Mouse (Mus musculus) hindbrain, postnatal 0 days (tissue): Measurements from ENCODE around the gene Syt5. TPM values are rescaled to one million over a fixed set of nuclear protein-coding genes. Genes with fewer than 3 reads are reported as not detected.
A peak's percentile ranks its signal among the peaks of the same experiment; 100 is the strongest.

Experiments used
- ATAC-seq: fragments of 200-750 bp; cut with Nextera tagmentation; 2 replicates; pipeline ENCODE4 v1.8.0; 2017; ENCODE audit warnings: mild to moderate bottlenecking, moderate TSS enrichment, moderate library complexity
- DNase-seq: peaks from one replicate; pipeline ENCODE4 v3.0.0-alpha.2; 2015; ENCODE audit warnings: low spot score
- H3K27ac ChIP-seq: fragments of 300-500 bp; sonication (generic); 2 replicates; pipeline ENCODE4 v1.5.1; 2014; ENCODE audit warnings: mild to moderate bottlenecking
- H3K27me3 ChIP-seq: fragments of 300-500 bp; sonication (generic); 2 replicates; pipeline ENCODE4 v1.6.1; 2014; ENCODE audit warnings: low read length, mixed read lengths; ENCODE audit not compliant: insufficient read depth
- H3K36me3 ChIP-seq: fragments of 300-500 bp; sonication (generic); 2 replicates; pipeline ENCODE4 v1.6.1; 2014; ENCODE audit warnings: low read length, mixed read lengths; ENCODE audit not compliant: insufficient read depth
- H3K4me1 ChIP-seq: fragments of 300-500 bp; sonication (generic); 2 replicates; pipeline ENCODE4 v1.6.1; 2014; ENCODE audit warnings: antibody characterized with exemption, low read length, mixed read lengths; ENCODE audit not compliant: insufficient read depth
- H3K4me2 ChIP-seq: fragments of 300-500 bp; sonication (generic); 2 replicates; pipeline ENCODE4 v1.6.1; 2014; ENCODE audit warnings: low read depth, mild to moderate bottlenecking, low read length, moderate library complexity, mixed read lengths
- H3K4me3 ChIP-seq: fragments of 300-500 bp; sonication (generic); 2 replicates; pipeline ENCODE4 v1.5.1; 2014; ENCODE audit warnings: low read length
- H3K9ac ChIP-seq: fragments of 300-500 bp; sonication (generic); replicated peaks from 2 replicates; pipeline ENCODE4 v1.6.1; 2014; ENCODE audit warnings: mild to moderate bottlenecking, low read length, moderate library complexity, mixed read lengths
- H3K9me3 ChIP-seq: fragments of 300-500 bp; sonication (generic); 2 replicates; pipeline ENCODE4 v1.6.1; 2016; ENCODE audit warnings: low read length, mixed read lengths
- CTCF ChIP-seq: IDR thresholded peaks from 2 replicates; pipeline ENCODE4 v1.5.1; 2016; ENCODE audit warnings: antibody characterized with exemption, control low read depth, low read depth
- WGBS: fragments of 180-500 bp; shearing (Covaris S2); extraction: QIAGEN DNeasy Blood & Tissue Kit; methylation state at CpG from one replicate; pipeline ENCODE4 v1.1.7; 2014; 5-methylcytosine and 5-hydroxymethylcytosine counted together
- polyA plus RNA-seq: library from polyadenylated mRNA; unstranded; fragments of >200 nt; fragmentation: Nextera tagmentation; extraction: Ambion mirVana; gene quantifications from 2 replicates; pipeline ENCODE4 v1.2.1, GENCODE M21; 2015
- total RNA-seq: library from RNA; depleted of rRNA; stranded (reverse); fragments of >200 nt; gene quantifications from 2 replicates; pipeline ENCODE4 v1.2.3, GENCODE M21; 2014

Gene Syt5
- total and polyA plus RNA-seq, 2 experiments from 2014 or later: 83.7 to 103 TPM

DNA sequence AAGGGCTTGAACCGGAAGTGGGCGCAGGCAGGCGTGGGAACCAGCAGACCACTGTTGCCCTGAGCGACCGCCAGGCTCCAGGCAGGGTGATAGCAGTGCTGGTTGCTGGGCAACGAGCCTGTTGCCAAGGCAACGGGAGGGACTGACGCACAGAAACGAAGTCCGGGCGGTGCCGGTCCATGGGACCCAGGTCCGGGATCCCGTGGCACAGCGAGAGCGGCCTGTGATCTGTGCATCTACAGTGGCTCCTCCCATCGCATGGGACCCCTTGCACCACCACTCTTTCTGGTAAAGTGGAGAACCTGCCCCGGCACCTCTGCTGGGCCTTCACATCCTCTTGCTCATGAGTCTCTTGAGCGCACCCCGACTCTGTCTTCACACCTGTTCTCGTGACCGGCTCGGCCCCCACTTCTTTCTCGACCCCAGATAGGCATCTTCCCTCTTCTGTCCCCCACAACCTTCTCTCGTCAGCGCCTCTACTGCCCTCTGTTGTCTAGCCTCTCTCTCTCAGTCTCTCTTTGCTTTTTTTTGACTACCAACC is 680 bp downstream of the Syt5 start:
- H3K9me3 ChIP-seq: no peaks in the 10 kb centered on the region
- peak overlapping the region; percentile 74 for H3K4me2 ChIP-seq
- H3K4me1 ChIP-seq: peaks cover 5% of the 10 kb centered on the region; the same call in 1 of the 2 replicates
- H3K4me3 ChIP-seq: peak overlapping the region; percentile 41
- TF ChIP-seq CTCF: peak; percentile 43
- no peaks in the 10 kb centered on the region for H3K27me3 ChIP-seq
- WGBS: under 1% methylated on average over 26 of the region's 26 CpGs
- ATAC-seq (peak; percentile 94), DNase-seq (peak; percentile 96)
- peak overlapping the region; percentile 86 for H3K27ac ChIP-seq
- H3K9ac ChIP-seq: peak overlapping the region; percentile 53
- H3K36me3 ChIP-seq: 0 out of 2 replicates have a peak, but pooled peaks cover 3% of the 10 kb centered on the region

DNA sequence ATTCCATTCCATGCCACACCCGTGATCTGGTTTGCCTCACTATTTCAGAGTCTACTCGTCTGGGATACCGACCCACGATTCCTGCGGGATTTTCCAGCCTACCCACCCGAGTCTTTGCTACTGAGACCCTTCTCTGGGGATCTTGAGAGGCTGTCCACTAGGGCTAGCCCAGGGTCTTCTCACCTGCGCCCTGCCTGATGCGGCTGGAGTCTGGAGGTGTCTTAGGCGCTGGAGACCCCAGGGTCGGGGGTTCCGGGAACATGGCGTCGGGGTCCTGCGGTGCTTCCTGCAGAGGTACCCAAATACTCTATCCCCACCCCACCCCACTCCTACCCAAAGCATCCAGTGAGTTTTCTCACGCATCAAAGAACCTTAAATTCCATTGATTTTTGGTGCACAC is 1.3 kb downstream of the Syt5 start:
- 0 out of 2 replicates have a peak, but pooled peaks cover 6% of the 10 kb centered on the region for H3K36me3 ChIP-seq
- peak overlapping the region; percentile 41 for H3K4me3 ChIP-seq
- ATAC-seq: peak; percentile 13
- H3K27me3 ChIP-seq: no peaks in the 10 kb centered on the region
- peak overlapping the region; percentile 53 for H3K9ac ChIP-seq
- DNase-seq: no peak
- 51% methylated on average over 15 of the region's 15 CpGs for WGBS
- H3K4me2 ChIP-seq: peak overlapping the region; percentile 74
- peak overlapping the region; percentile 86 for H3K27ac ChIP-seq
- no peak for TF ChIP-seq CTCF
- peaks cover 5% of the 10 kb centered on the region; the same call in 1 of the 2 replicates for H3K4me1 ChIP-seq
- no peaks in the 10 kb centered on the region for H3K9me3 ChIP-seq

GRCm38 (mm10) chr7:4542013-4542412 is 5.3 kb downstream of the Syt5 start:
- TF ChIP-seq CTCF: no peak
- H3K9ac ChIP-seq: no peak overlapping the region
- no peaks in the 10 kb centered on the region for H3K27me3 ChIP-seq
- WGBS: 42% methylated on average over 17 of the region's 17 CpGs
- H3K9me3 ChIP-seq: no peaks in the 10 kb centered on the region
- no peak for ATAC-seq
- peaks cover 5% of the 10 kb centered on the region; the same call in 1 of the 2 replicates for H3K4me1 ChIP-seq
- no peak overlapping the region for H3K4me2 ChIP-seq
- no peak overlapping the region for H3K27ac ChIP-seq
- no peak for DNase-seq
- no peak overlapping the region for H3K4me3 ChIP-seq
- 0 out of 2 replicates have a peak, but pooled peaks cover 10% of the 10 kb centered on the region for H3K36me3 ChIP-seq

GRCm38 (mm10) chr7:4541344-4541743 is 6.0 kb downstream of the Syt5 start:
- H3K4me1 ChIP-seq: peaks cover 4% of the 10 kb centered on the region; the same call in 1 of the 2 replicates
- H3K9me3 ChIP-seq: no peaks in the 10 kb centered on the region
- H3K9ac ChIP-seq: no peak overlapping the region
- ATAC-seq (no peak), DNase-seq (no peak)
- no peak overlapping the region for H3K4me3 ChIP-seq
- WGBS: 64% methylated on average over 5 of the region's 5 CpGs
- H3K27ac ChIP-seq: no peak overlapping the region
- no peaks in the 10 kb centered on the region for H3K27me3 ChIP-seq
- no peak overlapping the region for H3K4me2 ChIP-seq
- 0 out of 2 replicates have a peak, but pooled peaks cover 10% of the 10 kb centered on the region for H3K36me3 ChIP-seq
- peak; percentile 20 for TF ChIP-seq CTCF

DNA sequence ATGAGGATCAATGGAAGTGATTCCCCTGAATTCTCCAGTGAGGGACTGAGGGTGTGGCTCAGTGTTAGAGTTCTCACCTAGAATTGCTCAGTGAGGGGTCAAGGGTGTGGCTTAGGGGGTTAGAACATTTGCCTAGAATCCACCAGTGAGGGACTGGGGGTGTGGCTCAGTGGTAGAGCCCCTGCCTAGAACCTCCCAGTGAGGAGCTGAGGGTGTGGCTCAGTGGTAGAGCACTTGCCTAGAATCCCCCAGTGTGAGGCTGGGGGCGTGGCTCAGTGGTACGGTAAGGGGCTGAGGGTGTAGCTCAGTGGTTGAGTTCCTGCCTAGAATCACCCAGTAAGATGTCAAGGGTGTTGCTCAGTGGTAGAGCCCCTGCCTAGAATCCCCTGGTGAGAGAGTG is 8.3 kb downstream of the Syt5 start:
- Histone ChIP-seq H3K27me3 (no peaks in the 10 kb centered on the region), H3K9me3 (no peaks in the 10 kb centered on the region), H3K4me2 (no peak overlapping the region), H3K36me3 (0 out of 2 replicates have a peak, but pooled peaks cover 10% of the 10 kb centered on the region), H3K4me3 (no peak overlapping the region), H3K4me1 (no peaks in the 10 kb centered on the region), H3K9ac (no peak overlapping the region), H3K27ac (no peak overlapping the region)
- 76% methylated on average over 2 of the region's 2 CpGs for WGBS
- DNase-seq: no peak
- no peak for ATAC-seq
- no peak for TF ChIP-seq CTCF

DNA sequence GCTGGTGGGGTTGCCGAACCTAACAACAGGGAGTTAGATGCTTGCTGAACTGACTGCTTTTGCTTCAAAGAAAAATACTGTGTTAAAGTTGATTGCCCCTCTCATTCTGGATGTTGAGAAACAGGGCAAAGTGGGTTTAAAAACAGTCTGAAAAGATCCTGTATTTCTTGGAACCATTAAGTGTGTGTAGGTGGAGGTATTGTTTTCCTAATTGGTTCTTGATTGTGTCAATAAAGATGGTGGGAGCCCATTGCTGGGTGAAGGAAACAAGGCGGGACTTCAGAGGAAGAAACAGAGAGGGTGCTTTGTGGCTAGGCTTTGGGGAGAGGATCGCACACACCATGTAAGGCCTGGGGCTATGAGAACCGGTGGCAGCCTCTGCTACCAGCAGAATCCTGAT is 10.2 kb downstream of the Syt5 start:
- no peaks in the 10 kb centered on the region for H3K4me1 ChIP-seq
- H3K36me3 ChIP-seq: 0 out of 2 replicates have a peak, but pooled peaks cover 7% of the 10 kb centered on the region
- no peaks in the 10 kb centered on the region for H3K9me3 ChIP-seq
- H3K9ac ChIP-seq: no peak overlapping the region
- no peak for TF ChIP-seq CTCF
- H3K4me3 ChIP-seq: no peak overlapping the region
- DNase-seq (no peak), ATAC-seq (no peak)
- no peak overlapping the region for H3K4me2 ChIP-seq
- peaks cover 2% of the 10 kb centered on the region; the same call in 1 of the 2 replicates for H3K27me3 ChIP-seq
- H3K27ac ChIP-seq: no peak overlapping the region
- 53% methylated on average over 4 of the region's 4 CpGs for whole genome bisulfite sequencing

GRCm38 (mm10) chr7:4536369-4536768 is 11.0 kb downstream of the Syt5 start:
- Histone ChIP-seq H3K27ac (no peak overlapping the region), H3K4me2 (no peak overlapping the region), H3K9me3 (no peaks in the 10 kb centered on the region), H3K36me3 (0 out of 2 replicates have a peak, but pooled peaks cover 7% of the 10 kb centered on the region), H3K9ac (no peak overlapping the region), H3K27me3 (peaks cover 9% of the 10 kb centered on the region; the same call in 1 of the 2 replicates), H3K4me1 (no peaks in the 10 kb centered on the region), H3K4me3 (no peak overlapping the region)
- DNase-seq (no peak), ATAC-seq (no peak)
- TF ChIP-seq CTCF: no peak
- WGBS: 50% methylated on average over 4 of the region's 4 CpGs
